Mouse (Mus musculus) midbrain, embryonic 12.5 days (tissue): ENCODE results near the gene Ei24. TPM values are rescaled to one million over a fixed set of nuclear protein-coding genes. Genes with fewer than 3 reads are reported as not detected.

Experiments used
- ATAC-seq: fragments of 200-750 bp; cut with Nextera tagmentation; 2 replicates; pipeline ENCODE4 v1.8.0; 2017; ENCODE audit warnings: low read depth, moderate TSS enrichment, moderate library complexity; ENCODE audit not compliant: low FRiP score
- H3K27ac ChIP-seq: fragments of 300-500 bp; sonication (generic); replicated peaks from 2 replicates; pipeline ENCODE4 v1.5.1; 2016; ENCODE audit warnings: mild to moderate bottlenecking
- H3K27me3 ChIP-seq: fragments of 300-500 bp; sonication (generic); 2 replicates; pipeline ENCODE4 v1.6.1; 2016; ENCODE audit warnings: mild to moderate bottlenecking
- H3K36me3 ChIP-seq: fragments of 300-500 bp; sonication (generic); 2 replicates; pipeline ENCODE4 v1.6.1; 2016
- H3K4me1 ChIP-seq: fragments of 300-500 bp; sonication (generic); 2 replicates; pipeline ENCODE4 v1.6.1; 2016
- H3K4me2 ChIP-seq: fragments of 300-500 bp; sonication (generic); replicated peaks from 2 replicates; pipeline ENCODE4 v1.6.1; 2016; ENCODE audit warnings: mild to moderate bottlenecking, moderate library complexity
- H3K4me3 ChIP-seq: fragments of 300-500 bp; sonication (generic); 2 replicates; pipeline ENCODE4 v1.5.1; 2016; ENCODE audit warnings: mild to moderate bottlenecking
- H3K9ac ChIP-seq: fragments of 300-500 bp; sonication (generic); replicated peaks from 2 replicates; pipeline ENCODE4 v1.6.1; 2016; ENCODE audit warnings: mild to moderate bottlenecking, moderate library complexity
- H3K9me3 ChIP-seq: fragments of 300-500 bp; sonication (generic); 2 replicates; pipeline ENCODE4 v1.6.1; 2016; ENCODE audit warnings: mild to moderate bottlenecking
- WGBS: fragments of 180-500 bp; shearing (Covaris S2); methylation state at CpG from one replicate; pipeline ENCODE4 v1.1.7; 2016; 5-methylcytosine and 5-hydroxymethylcytosine counted together
- polyA plus RNA-seq: library from polyadenylated mRNA; unstranded; fragments of >200 nt; fragmentation: Nextera tagmentation; extraction: Ambion mirVana; gene quantifications from 2 replicates; pipeline ENCODE4 v1.2.1, GENCODE M21; 2016

The Ei24 gene
- 107 and 109 TPM in 2 replicates for polyA plus RNA-seq

DNA sequence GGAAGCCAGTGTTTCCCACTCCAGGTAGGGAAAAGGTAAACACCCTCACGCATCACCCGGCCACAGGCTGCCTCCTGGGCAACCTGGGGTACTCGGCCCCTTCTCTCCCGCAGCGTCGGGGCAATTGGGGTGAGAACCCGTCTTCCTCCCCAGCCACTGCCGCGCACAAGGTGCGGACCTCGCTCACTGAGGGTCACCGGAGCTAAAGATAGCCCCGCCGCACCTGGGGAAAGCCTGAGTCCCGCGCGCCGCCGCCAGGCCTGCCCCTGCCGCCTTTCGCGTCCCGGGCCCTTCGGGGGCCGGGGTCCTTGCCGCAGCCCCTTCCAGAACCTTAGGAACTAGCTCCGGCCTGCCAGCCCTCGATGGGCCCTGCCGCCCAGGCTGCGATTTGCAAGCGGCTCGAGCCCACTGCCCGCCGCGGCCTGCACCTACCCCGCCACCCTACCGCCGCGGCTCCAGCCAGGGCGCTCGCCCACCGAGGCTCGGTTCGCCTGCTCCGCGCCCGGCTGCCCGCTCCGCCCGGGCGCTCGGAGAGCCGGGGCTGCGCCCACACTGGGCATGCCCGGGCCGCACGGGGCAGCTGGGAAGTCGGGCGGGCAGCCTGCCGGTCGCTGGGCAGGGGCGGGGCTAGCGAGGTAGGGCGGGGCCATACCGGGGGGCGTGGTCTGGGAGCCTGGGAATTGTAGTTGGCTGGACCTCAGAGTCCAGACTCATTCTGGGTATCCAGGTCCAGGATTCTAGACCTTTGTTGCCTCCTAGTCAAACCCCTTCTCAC is at the start of gene Ei24:
TSS of gene Ei24 (minus strand) at position 613 of the 775 bp plus-strand sequence.
- H3K9me3 ChIP-seq: no peaks in the 10 kb centered on the region
- H3K4me3 ChIP-seq: peak within 1 kb of the TSS; percentile 93
- H3K4me2 ChIP-seq: peak within 1 kb of the TSS; percentile 92
- peak within 1 kb of the TSS; percentile 98 for H3K9ac ChIP-seq
- H3K27me3 ChIP-seq: no peaks in the 10 kb centered on the region
- H3K36me3 ChIP-seq: 0 out of 2 replicates have a peak, but pooled peaks cover 7% of the 10 kb centered on the region
- peaks cover 19% of the 10 kb centered on the region for H3K4me1 ChIP-seq
- ATAC-seq: peak; percentile 100
- peak within 1 kb of the TSS; percentile 64 for H3K27ac ChIP-seq
- under 1% methylated on average over 64 of the region's 66 CpGs for WGBS

DNA sequence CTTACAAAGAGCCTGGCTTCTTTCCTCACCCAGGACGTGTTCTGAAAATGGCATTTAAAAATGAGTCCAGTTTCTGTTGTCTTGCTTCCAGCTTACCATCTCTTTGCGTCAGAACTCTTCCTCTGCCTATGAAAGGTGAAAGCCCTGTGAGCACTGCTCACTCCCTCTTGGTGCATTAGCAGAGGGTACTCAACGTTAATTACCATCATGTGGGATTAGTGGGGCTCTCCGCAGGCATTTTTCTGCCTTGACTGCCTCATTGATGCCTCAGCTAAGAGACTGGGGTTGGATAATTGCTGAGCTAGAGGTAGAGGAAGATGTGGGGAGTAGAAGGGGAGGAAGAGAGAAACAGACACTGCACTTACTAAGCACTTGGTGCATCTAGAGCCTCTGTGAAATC is 49.2 kb upstream of the Ei24 start:
- Histone ChIP-seq H3K9me3 (no peaks in the 10 kb centered on the region), H3K4me3 (no peak overlapping the region), H3K4me1 (no peaks in the 10 kb centered on the region), H3K27me3 (no peaks in the 10 kb centered on the region), H3K27ac (no peak overlapping the region), H3K9ac (no peak overlapping the region), H3K36me3 (peaks cover 79% of the 10 kb centered on the region), H3K4me2 (no peak overlapping the region)
- no peak for ATAC-seq
- whole genome bisulfite sequencing: 32% methylated on average over 4 of the region's 4 CpGs

GRCm38 (mm10) chr9:36833914-36834313 is 36.7 kb upstream of the Ei24 start:
- peak overlapping the region; percentile 90 for H3K27ac ChIP-seq
- 27% methylated on average over 3 of the region's 3 CpGs for WGBS
- ATAC-seq: peak; percentile 7

DNA sequence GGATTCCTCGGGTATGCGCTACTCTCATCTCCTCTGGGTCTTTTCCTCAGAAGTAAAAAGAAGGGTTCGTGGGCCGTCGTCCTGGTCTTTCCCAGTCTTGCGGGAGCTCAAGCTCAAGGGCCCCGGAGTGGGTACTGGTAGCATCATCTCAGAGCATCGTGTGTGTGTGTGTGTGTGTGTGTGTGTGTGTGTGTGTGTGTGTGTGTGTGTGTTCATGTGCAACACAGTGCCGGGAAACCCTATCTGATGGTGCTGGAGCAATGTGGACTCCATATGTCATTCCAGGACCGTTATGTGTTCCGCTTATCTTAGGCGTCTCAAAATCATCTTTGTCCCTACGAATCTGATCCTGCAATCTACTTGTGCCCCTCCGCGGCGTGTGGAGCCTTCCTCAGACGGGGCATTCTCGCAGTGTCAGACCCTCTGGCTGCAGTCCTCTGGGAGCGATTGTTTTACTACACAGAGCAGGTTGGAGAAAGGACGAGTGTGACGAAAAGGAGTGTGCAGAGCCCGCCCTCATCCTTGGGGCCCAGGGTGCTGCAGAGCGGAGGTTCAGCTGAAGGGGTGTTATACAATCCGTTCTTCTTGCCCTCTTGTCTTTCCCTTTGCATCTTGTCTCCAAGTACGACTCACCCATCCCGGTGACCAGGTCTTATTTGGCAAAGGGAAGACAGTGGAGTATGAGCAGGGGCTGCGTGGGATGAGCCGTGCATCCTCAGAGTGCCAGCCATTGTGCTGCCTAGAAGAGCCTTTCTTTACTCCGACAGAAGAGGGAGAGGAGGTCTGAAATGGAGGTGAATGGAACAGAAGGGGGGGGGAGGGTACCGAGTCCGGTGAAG is 36.1 kb upstream of the Ei24 start:
- Histone ChIP-seq H3K27ac (peak overlapping the region; percentile 90), H3K27me3 (no peaks in the 10 kb centered on the region), H3K4me1 (peaks cover 26% of the 10 kb centered on the region), H3K4me2 (peak overlapping the region; percentile 62), H3K9ac (peak overlapping the region; percentile 89), H3K36me3 (peaks cover 14% of the 10 kb centered on the region; the same call in 1 of the 2 replicates), H3K4me3 (peak overlapping the region; percentile 74), H3K9me3 (no peaks in the 10 kb centered on the region)
- ATAC-seq: peak; percentile 73
- under 1% methylated on average over 31 of the region's 31 CpGs for WGBS

More at GRCm38 (mm10) chr9:36833914-36834313, 36.7 kb upstream of the Ei24 start:
- Histone ChIP-seq H3K27me3 (no peaks in the 10 kb centered on the region), H3K9me3 (no peaks in the 10 kb centered on the region), H3K4me3 (peak overlapping the region; percentile 74), H3K4me1 (peaks cover 26% of the 10 kb centered on the region), H3K36me3 (peaks cover 14% of the 10 kb centered on the region; the same call in 1 of the 2 replicates), H3K9ac (peak overlapping the region; percentile 89), H3K4me2 (peak overlapping the region; percentile 62)

- H3K27me3 ChIP-seq: no peaks in the 10 kb centered on the region
- WGBS: 0% methylated on average over 31 of the region's 32 CpGs
- H3K9me3 ChIP-seq: no peaks in the 10 kb centered on the region
- H3K4me1 ChIP-seq: peaks cover 26% of the 10 kb centered on the region
- H3K4me2 ChIP-seq: peak overlapping the region; percentile 62
- peaks cover 14% of the 10 kb centered on the region; the same call in 1 of the 2 replicates for H3K36me3 ChIP-seq
- H3K9ac ChIP-seq: peak overlapping the region; percentile 89
- H3K27ac ChIP-seq: peak overlapping the region; percentile 90
- peak overlapping the region; percentile 74 for H3K4me3 ChIP-seq
- ATAC-seq: peak; percentile 92
Measured at GRCm38 (mm10) chr9:36832529-36832928, 35.3 kb upstream of the Ei24 start.

GRCm38 (mm10) chr9:36831401-36831800 is 34.2 kb upstream of the Ei24 start:
- Histone ChIP-seq H3K9ac (no peak overlapping the region), H3K4me3 (no peak overlapping the region), H3K36me3 (peaks cover 11% of the 10 kb centered on the region; the same call in 1 of the 2 replicates), H3K4me1 (peaks cover 26% of the 10 kb centered on the region), H3K27me3 (no peaks in the 10 kb centered on the region), H3K4me2 (no peak overlapping the region), H3K9me3 (no peaks in the 10 kb centered on the region), H3K27ac (no peak overlapping the region)
- WGBS: 81% methylated on average over 6 of the region's 6 CpGs
- no peak for ATAC-seq

- ATAC-seq: no peak
- Histone ChIP-seq H3K27ac (peak overlapping the region; percentile 17; the same call in 1 of the 2 replicates), H3K36me3 (no peaks in the 10 kb centered on the region)
Measured at GRCm38 (mm10) chr9:36826612-36827363, 29.6 kb upstream of the Ei24 start.

DNA sequence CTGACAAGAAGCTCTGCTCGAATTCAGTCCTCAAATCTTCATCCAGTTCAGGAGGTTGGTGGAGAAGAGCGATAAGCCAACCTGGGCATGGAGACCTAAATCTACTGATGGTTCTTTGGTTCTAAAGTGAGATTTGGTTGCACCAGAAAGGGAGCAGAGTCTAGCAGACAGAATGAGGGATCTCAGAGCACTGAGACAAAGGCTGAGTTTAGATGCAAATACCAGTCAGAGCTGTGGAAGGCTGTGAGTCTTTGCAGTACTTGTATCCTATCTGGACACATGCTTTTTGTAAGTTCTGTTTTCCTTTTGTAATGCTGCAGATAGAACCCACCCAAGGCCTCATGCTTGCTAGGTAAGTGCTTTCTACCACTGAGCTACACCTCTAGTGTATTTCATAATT is 24.8 kb upstream of the Ei24 start:
- peak overlapping the region; percentile 37 for H3K4me3 ChIP-seq
- WGBS: 5% methylated on average over 2 of the region's 2 CpGs
- H3K9me3 ChIP-seq: no peaks in the 10 kb centered on the region
- peak overlapping the region; percentile 57 for H3K4me2 ChIP-seq
- peak overlapping the region; percentile 99 for H3K27ac ChIP-seq
- ATAC-seq: peak; percentile 62
- no peaks in the 10 kb centered on the region for H3K27me3 ChIP-seq
- H3K9ac ChIP-seq: peak overlapping the region; percentile 43; the same call in 1 of the 2 replicates
- H3K36me3 ChIP-seq: no peaks in the 10 kb centered on the region
- peaks cover 16% of the 10 kb centered on the region; the same call in 1 of the 2 replicates for H3K4me1 ChIP-seq

More at GRCm38 (mm10) chr9:36826612-36827363, 29.6 kb upstream of the Ei24 start:
- H3K4me2 ChIP-seq: no peak overlapping the region
- H3K9ac ChIP-seq: no peak overlapping the region
- 56% methylated on average over 2 of the region's 2 CpGs for WGBS
- H3K4me3 ChIP-seq: no peak overlapping the region
- H3K9me3 ChIP-seq: no peaks in the 10 kb centered on the region
- no peaks in the 10 kb centered on the region for H3K27me3 ChIP-seq
- peaks cover 21% of the 10 kb centered on the region for H3K4me1 ChIP-seq

DNA sequence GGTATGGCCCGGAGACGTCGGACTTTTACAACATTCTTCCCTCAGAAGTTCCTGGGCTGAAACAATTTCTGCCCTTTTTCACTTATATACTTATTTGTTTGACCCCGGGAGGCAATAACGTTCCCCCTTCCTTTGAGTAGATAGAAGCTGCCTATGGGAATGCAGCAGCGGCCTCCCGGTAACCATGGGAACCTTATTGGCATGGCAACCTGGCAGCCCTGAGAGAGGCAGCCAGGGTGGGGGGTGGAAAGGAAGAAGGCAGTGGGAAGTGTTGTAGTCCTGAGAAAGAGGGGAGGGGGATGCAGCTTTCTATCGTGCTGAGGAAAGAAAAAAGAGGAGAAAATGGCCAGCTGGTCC is 24.4 kb upstream of the Ei24 start, which contains the start of gene Fez1:
TSS of gene Fez1 (plus strand) at position 221 of the 357 bp plus-strand sequence.
- WGBS: 1% methylated on average over 8 of the region's 8 CpGs
- no peaks in the 10 kb centered on the region for H3K9me3 ChIP-seq
- peak within 1 kb of the TSS; percentile 57 for H3K4me2 ChIP-seq
- H3K27ac ChIP-seq: peak within 1 kb of the TSS; percentile 99
- peak within 1 kb of the TSS; percentile 37 for H3K4me3 ChIP-seq
- peak within 1 kb of the TSS; percentile 43 for H3K9ac ChIP-seq
- peaks cover 16% of the 10 kb centered on the region; the same call in 1 of the 2 replicates for H3K4me1 ChIP-seq
- H3K27me3 ChIP-seq: no peaks in the 10 kb centered on the region
- H3K36me3 ChIP-seq: no peaks in the 10 kb centered on the region
- ATAC-seq: peak; percentile 98

GRCm38 (mm10) chr9:36820969-36821643 is 23.9 kb upstream of the Ei24 start:
- peak overlapping the region; percentile 39; the same call in 1 of the 2 replicates for H3K9ac ChIP-seq
- H3K36me3 ChIP-seq: no peaks in the 10 kb centered on the region
- peak overlapping the region; percentile 57 for H3K4me2 ChIP-seq
- no peaks in the 10 kb centered on the region for H3K27me3 ChIP-seq
- ATAC-seq: peak; percentile 86
- H3K4me1 ChIP-seq: peaks cover 16% of the 10 kb centered on the region; the same call in 1 of the 2 replicates
- 25% methylated on average over 9 of the region's 9 CpGs for whole genome bisulfite sequencing
- no peaks in the 10 kb centered on the region for H3K9me3 ChIP-seq
- peak overlapping the region; percentile 37 for H3K4me3 ChIP-seq
- peak overlapping the region; percentile 99 for H3K27ac ChIP-seq

GRCm38 (mm10) chr9:36818905-36819304 is 21.7 kb upstream of the Ei24 start:
- H3K4me1 ChIP-seq: peaks cover 16% of the 10 kb centered on the region; the same call in 1 of the 2 replicates
- no peak overlapping the region for H3K4me3 ChIP-seq
- 51% methylated on average over 4 of the region's 4 CpGs for WGBS
- H3K4me2 ChIP-seq: no peak overlapping the region
- ATAC-seq: no peak
- H3K27me3 ChIP-seq: no peaks in the 10 kb centered on the region
- no peak overlapping the region for H3K9ac ChIP-seq
- no peak overlapping the region for H3K27ac ChIP-seq
- no peaks in the 10 kb centered on the region for H3K9me3 ChIP-seq
- no peaks in the 10 kb centered on the region for H3K36me3 ChIP-seq
